Mouse (Mus musculus) CH12.LX (cell line): ENCODE data around the gene Slc39a2.

Source experiments
- MYC ChIP-seq: IDR thresholded peaks from 2 replicates; pipeline ENCODE4 v1.6.1; 2011; ENCODE audit warnings: low read depth, mild to moderate bottlenecking, improper control_type of control experiment, low read length
- RCOR1 ChIP-seq: conservative IDR thresholded peaks from 2 replicates; pipeline ENCODE4 v1.6.1; 2012; ENCODE audit warnings: low read depth, mild to moderate bottlenecking, inconsistent platforms, low read length, improper control_type of control experiment
- UBTF ChIP-seq: IDR thresholded peaks from 2 replicates; pipeline ENCODE4 v1.6.1; 2012; ENCODE audit warnings: low read depth, mild to moderate bottlenecking, inconsistent platforms, low read length, improper control_type of control experiment, moderate library complexity

DNA sequence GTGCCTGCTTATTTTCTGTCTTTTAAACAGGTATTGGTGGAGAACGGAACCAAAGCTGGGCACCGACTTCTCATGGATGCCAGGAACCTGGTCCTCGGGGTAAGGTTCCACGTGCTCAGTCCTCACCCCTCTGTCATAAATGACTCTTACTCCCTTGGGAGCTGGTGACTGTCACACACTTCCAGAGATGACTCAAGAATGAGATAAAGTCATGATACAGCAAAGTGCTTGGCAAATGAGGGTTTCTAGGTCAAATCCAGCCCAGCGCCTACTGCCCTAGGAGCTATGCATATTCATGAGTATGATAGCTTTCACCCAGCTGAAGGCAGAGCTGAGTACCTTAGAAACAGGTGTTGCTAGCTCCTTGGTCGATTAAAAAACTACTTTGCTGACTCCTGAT lies 2.9 kb upstream of the Slc39a2 start:
- TF ChIP-seq UBTF: no peak
- TF ChIP-seq RCOR1: no peak
- TF ChIP-seq MYC: 0 out of 2 replicates have a peak, but pooled peaks have one; percentile 25
